Mouse (Mus musculus): ENCODE results near the gene Spag6.

Spag6 gene

GRCm38 (mm10) chr2:18693871-18694610 is at the start of gene Spag6:
Spag6 (plus strand) TSS chr2:18694032.
- DNase-seq = peak; percentile 61

GRCm38 (mm10) chr2:18648563-18648962 is 45.3 kb upstream of the Spag6 start:
- no peak for DNase-seq

GRCm38 (mm10) chr2:18654821-18655220 is 39.0 kb upstream of the Spag6 start:
- DNase-seq = no peak

GRCm38 (mm10) chr2:18664003-18664402 is 29.8 kb upstream of the Spag6 start:
- no peak for DNase-seq

GRCm38 (mm10) chr2:18671041-18671440 is 22.8 kb upstream of the Spag6 start:
- DNase-seq = no peak

- peak; percentile 92 for DNase-seq
Measured at GRCm38 (mm10) chr2:18672133-18672765, 21.6 kb upstream of the Spag6 start, which contains the start of gene Commd3. Commd3 (plus strand) TSS chr2:18672384.

- no peak for DNase-seq
Measured at GRCm38 (mm10) chr2:18672766-18673164, 21.1 kb upstream of the Spag6 start.

GRCm38 (mm10) chr2:18673766-18674165 is 20.1 kb upstream of the Spag6 start:
- DNase-seq = no peak

- no peak for DNase-seq
Measured at GRCm38 (mm10) chr2:18674193-18674902, 19.5 kb upstream of the Spag6 start.

- no peak for DNase-seq
Measured at GRCm38 (mm10) chr2:18675681-18676456, 18.0 kb upstream of the Spag6 start.

- peak; percentile 78 for DNase-seq
Measured at GRCm38 (mm10) chr2:18676457-18676935, 17.3 kb upstream of the Spag6 start.

GRCm38 (mm10) chr2:18676936-18677491 is 16.8 kb upstream of the Spag6 start, which contains the start of gene Bmi1:
Bmi1 (plus strand) TSS chr2:18677018.
- peak; percentile 68 for DNase-seq

- peak; percentile 37 for DNase-seq
Measured at GRCm38 (mm10) chr2:18677631-18678471, 16.0 kb upstream of the Spag6 start.

GRCm38 (mm10) chr2:18679701-18680100 is 14.1 kb upstream of the Spag6 start:
- DNase-seq = no peak

- no peak for DNase-seq
Measured at GRCm38 (mm10) chr2:18680501-18680900, 13.3 kb upstream of the Spag6 start.

GRCm38 (mm10) chr2:18680961-18681360 is 12.9 kb upstream of the Spag6 start:
- peak; percentile 52 for DNase-seq

- no peak for DNase-seq
Measured at GRCm38 (mm10) chr2:18684062-18684461, 9.8 kb upstream of the Spag6 start.

- DNase-seq = no peak
Measured at GRCm38 (mm10) chr2:18686386-18686785, 7.4 kb upstream of the Spag6 start.

- no peak for DNase-seq
Measured at GRCm38 (mm10) chr2:18686826-18687519, 6.9 kb upstream of the Spag6 start.

GRCm38 (mm10) chr2:18687671-18688170 is 6.1 kb upstream of the Spag6 start:
- DNase-seq = no peak

GRCm38 (mm10) chr2:18688286-18688685 is 5.5 kb upstream of the Spag6 start:
- DNase-seq = no peak
